Mouse (Mus musculus): ENCODE results near the gene Dagla. TPM values are rescaled to one million over a fixed set of nuclear protein-coding genes. Genes with fewer than 3 reads are reported as not detected.

The Dagla gene
- polyA plus RNA-seq, 1 experiment: not detected

GRCm38 (mm10) chr19:10296306-10296705 lies 8.4 kb downstream of the Dagla start:
- no peak for TF ChIP-seq GATA1 (IDR thresholded peaks at IDR 0.05; ENCODE audit: low read length)

- no peak for TF ChIP-seq GATA1 (IDR thresholded peaks at IDR 0.05; ENCODE audit: low read length)
Measured at GRCm38 (mm10) chr19:10294631-10295562, 9.8 kb downstream of the Dagla start.

GRCm38 (mm10) chr19:10293987-10294386 lies 10.7 kb downstream of the Dagla start:
- TF ChIP-seq GATA1 (IDR thresholded peaks at IDR 0.05; ENCODE audit: low read length): no peak

GRCm38 (mm10) chr19:10291896-10292490 lies 12.7 kb downstream of the Dagla start:
- no peak for TF ChIP-seq GATA1 (IDR thresholded peaks at IDR 0.05; ENCODE audit: low read length)

GRCm38 (mm10) chr19:10290153-10290945 lies 14.3 kb downstream of the Dagla start:
- TF ChIP-seq GATA1 (IDR thresholded peaks at IDR 0.05; ENCODE audit: low read length): no peak

- TF ChIP-seq GATA1 (IDR thresholded peaks at IDR 0.05; ENCODE audit: low read length): no peak
Measured at GRCm38 (mm10) chr19:10289609-10290150, 15.0 kb downstream of the Dagla start.

GRCm38 (mm10) chr19:10288125-10289040 lies 16.3 kb downstream of the Dagla start:
- no peak for TF ChIP-seq GATA1 (IDR thresholded peaks at IDR 0.05; ENCODE audit: low read length)

GRCm38 (mm10) chr19:10286458-10286872 lies 18.2 kb downstream of the Dagla start:
- TF ChIP-seq GATA1 (IDR thresholded peaks at IDR 0.05; ENCODE audit: low read length): no peak

- TF ChIP-seq GATA1 (IDR thresholded peaks at IDR 0.05; ENCODE audit: low read length): no peak
Measured at GRCm38 (mm10) chr19:10280771-10281540, 23.7 kb downstream of the Dagla start.

- TF ChIP-seq GATA1 (IDR thresholded peaks at IDR 0.05; ENCODE audit: low read length): no peak
Measured at GRCm38 (mm10) chr19:10279668-10280067, 25.0 kb downstream of the Dagla start.

- TF ChIP-seq GATA1 (IDR thresholded peaks at IDR 0.05; ENCODE audit: low read length): no peak
Measured at GRCm38 (mm10) chr19:10278669-10279324, 25.9 kb downstream of the Dagla start.

GRCm38 (mm10) chr19:10277759-10278158 lies 26.9 kb downstream of the Dagla start:
- no peak for TF ChIP-seq GATA1 (IDR thresholded peaks at IDR 0.05; ENCODE audit: low read length)

GRCm38 (mm10) chr19:10277331-10277730 lies 27.3 kb downstream of the Dagla start:
- TF ChIP-seq GATA1 (IDR thresholded peaks at IDR 0.05; ENCODE audit: low read length): no peak
